Mouse (Mus musculus) ES-Bruce4 (cell line): ENCODE data around the gene Chaf1b. TPM values are rescaled to one million over a fixed set of nuclear protein-coding genes. Genes with fewer than 3 reads are reported as not detected.

Experiments
- H3K27ac ChIP-seq: 2 replicates; pipeline ENCODE4 v1.5.1; 2012; ENCODE audit warnings: low read length, inconsistent platforms; ENCODE audit not compliant: insufficient read depth
- H3K27me3 ChIP-seq: 2 replicates; pipeline ENCODE4 v1.6.1; 2012; ENCODE audit warnings: mild to moderate bottlenecking, low read length, inconsistent platforms; ENCODE audit not compliant: control insufficient read depth, poor library complexity, insufficient read depth, severe bottlenecking
- H3K36me3 ChIP-seq: 2 replicates; pipeline ENCODE4 v1.6.1; 2012; ENCODE audit warnings: inconsistent platforms, mild to moderate bottlenecking, low read length, moderate library complexity; ENCODE audit not compliant: control insufficient read depth, poor library complexity, insufficient read depth, severe bottlenecking
- H3K4me1 ChIP-seq: one replicate; pipeline ENCODE4 v1.8.1; 2011; ENCODE audit warnings: low read length; ENCODE audit not compliant: control insufficient read depth, insufficient read depth
- H3K4me3 ChIP-seq: 2 replicates; pipeline ENCODE4 v1.5.1; 2011; ENCODE audit warnings: low read depth, mild to moderate bottlenecking, low read length
- H3K9ac ChIP-seq: 2 replicates; pipeline ENCODE4 v1.6.1; 2012; ENCODE audit warnings: low read depth, mild to moderate bottlenecking, inconsistent platforms; ENCODE audit not compliant: poor library complexity, severe bottlenecking
- H3K9me3 ChIP-seq: replicated peaks from 2 replicates; pipeline ENCODE4 v1.6.1; 2012; ENCODE audit warnings: mild to moderate bottlenecking, low read length, inconsistent platforms; ENCODE audit not compliant: control insufficient read depth, poor library complexity, insufficient read depth, severe bottlenecking
- CTCF ChIP-seq: IDR thresholded peaks from one replicate; pipeline ENCODE4 v1.8.1; 2011; ENCODE audit warnings: low read depth, low read length
- EP300 ChIP-seq: IDR thresholded peaks from 2 replicates; pipeline ENCODE4 v1.6.1; 2011; ENCODE audit warnings: low read depth, low read length; ENCODE audit not compliant: insufficient read depth
- POLR2A ChIP-seq: IDR thresholded peaks from one replicate; pipeline ENCODE4 v1.8.1; 2011; ENCODE audit warnings: low read length; ENCODE audit not compliant: insufficient read depth
- polyA plus RNA-seq: library from polyadenylated mRNA; stranded (reverse); fragments of >200 nt; gene quantifications from 2 replicates; pipeline ENCODE4 v1.2.4, GENCODE M21; 2011; ENCODE audit warnings: low read depth; ENCODE audit not compliant: missing spikeins, insufficient read depth, insufficient read length

Gene Chaf1b
- polyA plus RNA-seq, 1 experiment, result 63.0 TPM

DNA sequence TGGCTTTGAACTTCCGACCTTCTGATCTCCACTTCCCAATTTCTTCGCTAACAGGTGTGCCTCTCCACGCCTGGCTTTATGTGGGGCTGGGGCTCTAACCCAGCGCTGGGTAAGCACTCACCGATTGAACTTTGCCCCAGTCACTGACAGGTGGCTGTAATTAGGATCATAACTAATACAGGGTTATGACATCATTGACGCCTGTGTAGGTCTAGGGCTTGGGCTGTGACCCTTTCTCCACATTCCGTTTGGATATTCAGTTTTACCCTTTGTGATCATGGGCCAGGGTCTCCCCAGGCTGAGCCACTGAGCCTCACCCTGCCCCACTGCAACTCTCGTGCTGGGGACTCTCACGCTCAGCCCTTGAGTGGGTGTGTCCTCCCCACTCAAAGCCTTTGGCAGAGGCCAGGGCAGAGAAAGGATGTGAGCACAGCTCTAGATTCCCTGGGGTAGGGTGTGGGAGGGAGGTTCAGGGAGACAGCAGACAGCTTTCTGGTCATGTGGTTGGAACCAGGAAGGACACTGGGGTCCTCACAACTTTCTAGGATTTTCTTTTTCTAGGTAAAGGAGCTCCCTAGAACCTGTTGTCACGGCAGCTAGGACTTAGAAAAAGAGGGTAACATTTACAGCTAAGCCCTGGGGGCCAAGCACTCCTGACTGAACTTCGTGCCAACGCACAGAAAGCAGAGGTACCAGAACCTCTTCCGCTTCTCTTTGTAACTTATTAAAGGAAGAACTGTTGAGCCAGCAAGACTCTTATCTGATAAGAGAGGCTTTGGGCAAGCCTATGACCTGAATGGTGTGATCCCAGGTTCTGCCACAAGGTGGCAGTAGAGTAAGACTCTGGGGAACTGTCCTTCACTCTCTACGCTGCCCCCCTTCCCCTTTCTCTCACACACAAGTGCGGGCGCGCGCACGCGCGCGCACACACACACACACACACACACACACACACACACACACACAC is 34.3 kb downstream of the Chaf1b start:
- 0 out of 2 replicates have a peak overlapping the region, but pooled peaks have one; percentile 2 for H3K27ac ChIP-seq
- TF ChIP-seq POLR2A (no peak), CTCF (peak; percentile 72)
- H3K9ac ChIP-seq, result no peak overlapping the region
- no peaks in the 10 kb centered on the region for H3K4me1 ChIP-seq
- H3K9me3 ChIP-seq, result no peaks in the 10 kb centered on the region
- H3K36me3 ChIP-seq, result no peaks in the 10 kb centered on the region
- H3K27me3 ChIP-seq, result no peaks in the 10 kb centered on the region
- H3K4me3 ChIP-seq, result no peak overlapping the region

DNA sequence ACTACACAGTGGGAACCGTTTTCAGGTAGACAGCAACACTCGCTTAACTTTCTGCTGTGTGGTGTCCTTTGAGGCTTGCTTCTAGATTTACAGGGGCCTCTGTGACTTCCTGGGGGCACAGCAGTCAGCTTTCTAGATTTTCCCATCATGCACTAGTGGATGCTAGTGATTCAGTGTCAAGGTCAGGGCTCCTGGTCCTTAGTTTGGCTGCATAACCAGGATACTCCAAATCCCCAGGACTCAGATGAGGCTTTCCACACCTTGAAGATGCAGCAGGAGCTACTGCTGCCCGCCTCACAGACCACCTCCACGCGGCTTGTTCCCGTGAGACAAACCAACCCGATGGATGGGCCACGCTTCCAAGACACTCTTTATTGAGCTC is 35.0 kb downstream of the Chaf1b start:
- no peak overlapping the region for H3K4me3 ChIP-seq
- no peak overlapping the region for H3K27ac ChIP-seq
- TF ChIP-seq EP300, result no peak
- TF ChIP-seq POLR2A, result no peak
- no peak for TF ChIP-seq CTCF

DNA sequence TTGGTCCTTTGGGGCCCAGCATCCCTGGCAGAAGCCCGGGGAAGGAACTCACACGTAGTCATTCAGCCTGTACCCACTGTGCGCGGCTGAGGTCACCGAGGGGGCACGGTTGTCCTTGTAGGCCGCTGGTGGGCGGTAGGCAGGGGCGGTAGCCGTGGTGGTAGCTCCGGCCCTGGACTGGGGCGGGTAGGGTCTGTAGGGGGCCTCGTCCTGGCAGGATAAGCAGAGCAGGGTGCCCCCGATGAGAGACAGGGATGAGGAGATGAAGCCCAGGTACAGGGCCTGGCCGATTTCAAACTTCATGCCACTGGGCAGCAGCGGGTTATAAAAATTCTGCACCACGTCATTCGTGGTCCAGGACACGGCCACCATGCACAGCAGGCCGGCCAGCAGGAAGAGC is 35.5 kb downstream of the Chaf1b start:
- no peak for TF ChIP-seq POLR2A
- TF ChIP-seq EP300, result no peak
- no peak for TF ChIP-seq CTCF
- H3K36me3 ChIP-seq, result no peaks in the 10 kb centered on the region
- no peaks in the 10 kb centered on the region for H3K4me1 ChIP-seq
- no peak overlapping the region for H3K27ac ChIP-seq
- peak overlapping the region; percentile 1; the same call in 1 of the 2 replicates for H3K9ac ChIP-seq
- peak overlapping the region; percentile 44 for H3K4me3 ChIP-seq
- no peaks in the 10 kb centered on the region for H3K9me3 ChIP-seq
- H3K27me3 ChIP-seq, result no peaks in the 10 kb centered on the region

More for the DNA sequence above, 35.0 kb downstream of the Chaf1b start:
- Histone ChIP-seq H3K36me3 (no peaks in the 10 kb centered on the region), H3K9me3 (no peaks in the 10 kb centered on the region), H3K4me1 (no peaks in the 10 kb centered on the region), H3K9ac (no peak overlapping the region), H3K27me3 (no peaks in the 10 kb centered on the region)

- no peaks in the 10 kb centered on the region for H3K36me3 ChIP-seq
- no peaks in the 10 kb centered on the region for H3K27me3 ChIP-seq
- TF ChIP-seq CTCF (no peak), POLR2A (no peak), EP300 (no peak)
- H3K4me1 ChIP-seq, result no peaks in the 10 kb centered on the region
- no peak overlapping the region for H3K9ac ChIP-seq
- H3K27ac ChIP-seq, result no peak overlapping the region
- no peaks in the 10 kb centered on the region for H3K9me3 ChIP-seq
- no peak overlapping the region for H3K4me3 ChIP-seq
These were observed 37.0 kb downstream of the Chaf1b start for GRCm38 (mm10) chr16:93920673-93921072.

GRCm38 (mm10) chr16:93922835-93923389 is 39.2 kb downstream of the Chaf1b start:
- no peak overlapping the region for H3K4me3 ChIP-seq
- no peaks in the 10 kb centered on the region for H3K9me3 ChIP-seq
- H3K4me1 ChIP-seq, result no peaks in the 10 kb centered on the region
- no peaks in the 10 kb centered on the region for H3K36me3 ChIP-seq
- TF ChIP-seq EP300, result 0 out of 2 replicates have a peak, but pooled peaks have one; percentile 16
- no peak for TF ChIP-seq CTCF
- H3K27me3 ChIP-seq, result no peaks in the 10 kb centered on the region
- H3K9ac ChIP-seq, result no peak overlapping the region
- H3K27ac ChIP-seq, result peak overlapping the region; percentile 37; the same call in 1 of the 2 replicates

GRCm38 (mm10) chr16:93923788-93924187 is 40.1 kb downstream of the Chaf1b start:
- TF ChIP-seq POLR2A, result no peak
- no peak overlapping the region for H3K9ac ChIP-seq
- no peaks in the 10 kb centered on the region for H3K27me3 ChIP-seq
- H3K36me3 ChIP-seq, result no peaks in the 10 kb centered on the region
- no peaks in the 10 kb centered on the region for H3K9me3 ChIP-seq
- no peaks in the 10 kb centered on the region for H3K4me1 ChIP-seq
- no peak overlapping the region for H3K4me3 ChIP-seq
- peak overlapping the region; percentile 21; the same call in 1 of the 2 replicates for H3K27ac ChIP-seq
